Mouse (Mus musculus) CH12.LX (cell line): ENCODE measurements around the gene Clmn. TPM values are rescaled to one million over a fixed set of nuclear protein-coding genes. Genes with fewer than 3 reads are reported as not detected.

Experiments
- DNase-seq: peaks from one replicate; pipeline ENCODE4 v3.0.0-alpha.2; 2013; ENCODE audit errors: extremely low read depth
- H3K27ac ChIP-seq: 2 replicates; pipeline ENCODE4 v1.5.1; 2012; ENCODE audit warnings: low read depth, mild to moderate bottlenecking, control low read depth, moderate library complexity; ENCODE audit not compliant: insufficient read depth
- H3K27me3 ChIP-seq: replicated peaks from 2 replicates; pipeline ENCODE3; 2012; ENCODE audit warnings: inconsistent platforms
- H3K36me3 ChIP-seq, 2 experiments: replicated peaks in 1 of 2; 2 replicates each; pipeline versions ENCODE3 to v1.6.1; 2012; ENCODE audit warnings: inconsistent platforms in 1 of 2, low read length in 1 of 2, mild to moderate bottlenecking in 1 of 2, mixed read lengths in 1 of 2, moderate library complexity in 1 of 2; ENCODE audit not compliant: control insufficient read depth in 1 of 2, insufficient read depth in 1 of 2
- H3K4me1 ChIP-seq, 2 experiments: 2 replicates each; pipeline ENCODE4 v1.6.1; 2012; ENCODE audit warnings: inconsistent platforms in 1 of 2, moderate library complexity in 1 of 2; ENCODE audit not compliant: insufficient read depth in 2 of 2, control insufficient read depth in 1 of 2
- H3K4me2 ChIP-seq: 2 replicates; pipeline ENCODE4 v1.6.1; 2012; ENCODE audit warnings: low read depth, mild to moderate bottlenecking, control low read depth; ENCODE audit not compliant: poor library complexity, insufficient read depth, severe bottlenecking
- H3K4me3 ChIP-seq, 3 experiments: fragments of 150-350 bp in 1 of 3; sonication (generic) in 1 of 3; replicated peaks in 1 of 3; 2 replicates each; pipeline versions ENCODE3 to v1.5.1; 2011 to 2012; ENCODE audit warnings: low read depth in 2 of 3, low read length in 2 of 3, mild to moderate bottlenecking in 2 of 3, moderate library complexity in 2 of 3, control low read depth in 1 of 3, improper control_type of control experiment in 1 of 3, inconsistent platforms in 1 of 3, mixed read lengths in 1 of 3; ENCODE audit not compliant: poor library complexity in 1 of 3
- H3K79me2 ChIP-seq: replicated peaks from 2 replicates; pipeline ENCODE4 v1.6.1; 2012; ENCODE audit warnings: mild to moderate bottlenecking, moderate library complexity; ENCODE audit not compliant: control insufficient read depth, poor library complexity, insufficient read depth, severe bottlenecking; ENCODE audit errors: extremely low read depth
- H3K9ac ChIP-seq: 2 replicates; pipeline ENCODE4 v1.6.1; 2012; ENCODE audit warnings: low read depth, mild to moderate bottlenecking, control low read depth, moderate library complexity; ENCODE audit not compliant: insufficient read depth
- H3K9me3 ChIP-seq: replicated peaks from 2 replicates; pipeline ENCODE3; 2012; ENCODE audit warnings: low read length, inconsistent platforms, mixed read lengths
- BHLHE40 ChIP-seq: IDR thresholded peaks from 2 replicates; pipeline ENCODE4 v1.6.1; 2011; ENCODE audit warnings: mild to moderate bottlenecking, low read depth, low read length, improper control_type of control experiment
- CHD1 ChIP-seq: IDR thresholded peaks from 2 replicates; pipeline ENCODE4 v1.6.1; 2012; ENCODE audit warnings: low read depth, low read length, improper control_type of control experiment, inconsistent platforms
- CHD2 ChIP-seq: IDR thresholded peaks from 2 replicates; pipeline ENCODE4 v1.6.1; 2011; ENCODE audit warnings: low read length, improper control_type of control experiment
- CTCF ChIP-seq, 2 experiments: IDR thresholded peaks in 1 of 2; conservative IDR thresholded peaks in 1 of 2; 2 replicates each; pipeline ENCODE4 v1.5.1; 2011 to 2012; ENCODE audit warnings: low read depth in 2 of 2, low read length in 2 of 2, improper control_type of control experiment in 1 of 2, inconsistent platforms in 1 of 2, mild to moderate bottlenecking in 1 of 2, moderate library complexity in 1 of 2
- ELF1 ChIP-seq: IDR thresholded peaks from 2 replicates; pipeline ENCODE4 v1.6.1; 2014; ENCODE audit warnings: low read depth, mild to moderate bottlenecking, inconsistent platforms, low read length, improper control_type of control experiment
- EP300 ChIP-seq: IDR thresholded peaks from 2 replicates; pipeline ENCODE4 v1.6.1; 2011; ENCODE audit warnings: low read length, improper control_type of control experiment
- ETS1 ChIP-seq: conservative IDR thresholded peaks from 2 replicates; pipeline ENCODE4 v1.6.1; 2012; ENCODE audit warnings: low read depth, mild to moderate bottlenecking, inconsistent platforms, low read length, improper control_type of control experiment, moderate library complexity
- HCFC1 ChIP-seq: IDR thresholded peaks from 2 replicates; pipeline ENCODE4 v1.6.1; 2012; ENCODE audit warnings: low read depth, mild to moderate bottlenecking, inconsistent platforms, low read length, improper control_type of control experiment
- IRF4 ChIP-seq: IDR thresholded peaks from 2 replicates; pipeline ENCODE4 v1.6.1; 2014; ENCODE audit warnings: low read depth, mild to moderate bottlenecking, inconsistent platforms, low read length, improper control_type of control experiment
- JUN ChIP-seq: IDR thresholded peaks from 2 replicates; pipeline ENCODE4 v1.6.1; 2011; ENCODE audit warnings: low read depth, mild to moderate bottlenecking, low read length, improper control_type of control experiment, moderate library complexity; ENCODE audit not compliant: insufficient read depth
- MAX ChIP-seq: IDR thresholded peaks from 2 replicates; pipeline ENCODE4 v1.6.1; 2011; ENCODE audit warnings: low read length, improper control_type of control experiment
- MAZ ChIP-seq: IDR thresholded peaks from 2 replicates; pipeline ENCODE4 v1.6.1; 2012; ENCODE audit warnings: low read depth, mild to moderate bottlenecking, inconsistent platforms, low read length, improper control_type of control experiment, moderate library complexity
- MXI1 ChIP-seq: IDR thresholded peaks from 2 replicates; pipeline ENCODE4 v1.6.1; 2011; ENCODE audit warnings: mild to moderate bottlenecking, low read depth, low read length, improper control_type of control experiment
- MYC ChIP-seq: IDR thresholded peaks from 2 replicates; pipeline ENCODE4 v1.6.1; 2011; ENCODE audit warnings: low read depth, mild to moderate bottlenecking, improper control_type of control experiment, low read length
- NELFE ChIP-seq: IDR thresholded peaks from 2 replicates; pipeline ENCODE4 v1.6.1; 2011; ENCODE audit warnings: low read depth, low read length, improper control_type of control experiment
- NRF1 ChIP-seq: IDR thresholded peaks from 2 replicates; pipeline ENCODE4 v1.6.1; 2014; ENCODE audit warnings: low read depth, mild to moderate bottlenecking, inconsistent platforms, low read length, improper control_type of control experiment, moderate library complexity
- PAX5 ChIP-seq: IDR thresholded peaks from 2 replicates; pipeline ENCODE4 v1.6.1; 2012; ENCODE audit warnings: low read length, inconsistent platforms, mixed read lengths
- POLR2AphosphoS2 ChIP-seq: IDR thresholded peaks from 2 replicates; pipeline ENCODE4 v1.6.1; 2011; ENCODE audit warnings: low read depth, low read length, improper control_type of control experiment
- RAD21 ChIP-seq: IDR thresholded peaks from 2 replicates; pipeline ENCODE4 v1.6.1; 2011; ENCODE audit warnings: low read depth, mild to moderate bottlenecking, low read length, improper control_type of control experiment, moderate library complexity
- TBP ChIP-seq: conservative IDR thresholded peaks from 2 replicates; pipeline ENCODE4 v1.6.1; 2011; ENCODE audit warnings: low read depth, low read length, improper control_type of control experiment
- TCF12 ChIP-seq: IDR thresholded peaks from 2 replicates; pipeline ENCODE4 v1.6.1; 2014; ENCODE audit warnings: low read depth, mild to moderate bottlenecking, inconsistent platforms, low read length, improper control_type of control experiment
- UBTF ChIP-seq: IDR thresholded peaks from 2 replicates; pipeline ENCODE4 v1.6.1; 2012; ENCODE audit warnings: low read depth, mild to moderate bottlenecking, inconsistent platforms, low read length, improper control_type of control experiment, moderate library complexity
- USF1 ChIP-seq: IDR thresholded peaks from 2 replicates; pipeline ENCODE4 v1.6.1; 2014; ENCODE audit warnings: low read depth, mild to moderate bottlenecking, inconsistent platforms, low read length, improper control_type of control experiment
- USF2 ChIP-seq: conservative IDR thresholded peaks from 2 replicates; pipeline ENCODE4 v1.6.1; 2011; ENCODE audit warnings: low read depth, low read length, improper control_type of control experiment
- ZC3H11A ChIP-seq: IDR thresholded peaks from 2 replicates; pipeline ENCODE4 v1.6.1; 2012; ENCODE audit warnings: low read depth, mild to moderate bottlenecking, inconsistent platforms, low read length, improper control_type of control experiment
- ZKSCAN1 ChIP-seq: IDR thresholded peaks from 2 replicates; pipeline ENCODE4 v1.6.1; 2012; ENCODE audit warnings: low read depth, inconsistent platforms, low read length, improper control_type of control experiment, borderline replicate concordance
- ZMIZ1 ChIP-seq: IDR thresholded peaks from 2 replicates; pipeline ENCODE4 v1.6.1; 2012; ENCODE audit warnings: low read depth, mild to moderate bottlenecking, inconsistent platforms, low read length, improper control_type of control experiment
- dilution Hi-C: fragments of 300-500 bp; cut with MboI; formaldehyde crosslinking; loops from 2 replicates; pipeline ENCODE4 v1.14.3; 2020; ENCODE audit warnings: low sequenced_read_pairs; ENCODE audit not compliant: extremely low pct_unique_long_range_greater_than_20kb, extremely low pct_ligation_motif_present
- in situ Hi-C: fragments of 300-500 bp; cut with MboI; formaldehyde crosslinking; loops from 3 replicates; pipeline ENCODE4 v1.14.3; 2019; ENCODE audit warnings: low sequenced_read_pairs, low pct_ligation_motif_present, low pct_unique_long_range_greater_than_20kb, mixed read lengths
- polyA plus RNA-seq: library from polyadenylated mRNA; unstranded; fragments of >175 nt; gene quantifications from 2 replicates; pipeline ENCODE4 v1.2.1, GENCODE M21; 2012; ENCODE audit warnings: low read depth; ENCODE audit not compliant: insufficient read length
- total RNA-seq, 2 experiments: library from RNA; depleted of rRNA; stranded (reverse); fragments of 300-350 nt in 1 of 2; fragments of >200 nt in 1 of 2; gene quantifications; 2 replicates each; pipeline ENCODE4 v1.2.3; 2012 to 2014

Clmn gene
- total and polyA plus RNA-seq, 3 experiments: not detected

DNA sequence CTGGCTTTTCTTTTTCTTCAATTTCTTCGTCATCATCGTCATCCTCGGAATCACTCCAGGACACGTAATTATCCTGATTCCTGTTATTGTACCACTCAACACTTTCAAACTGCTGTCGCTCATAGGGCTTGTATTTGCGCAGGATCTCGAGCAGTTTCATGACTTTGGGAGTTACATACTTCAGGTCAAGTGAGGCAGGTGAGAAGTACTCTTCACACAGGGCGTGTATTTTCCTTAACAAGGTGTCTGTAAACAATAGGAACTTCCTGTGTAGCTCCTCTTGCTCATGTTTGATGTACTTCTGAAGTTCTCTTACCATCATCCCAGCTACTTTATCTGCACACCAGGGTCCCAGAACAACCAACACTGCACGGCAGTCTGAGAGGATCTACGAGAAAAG, 142.8 kb downstream of the Clmn start:
- no peak overlapping the region for H3K9ac ChIP-seq
- in situ Hi-C loops (no loop called here), dilution Hi-C loops (no loop called here)
- no peak overlapping the region for H3K27ac ChIP-seq
- H3K36me3 ChIP-seq: peaks cover 24 to 81% of the 10 kb centered on the region in 2 experiments
- TF ChIP-seq PAX5 (no peak), ELF1 (no peak), USF1 (no peak), NRF1 (no peak), CHD2 (no peak), USF2 (no peak), EP300 (no peak), UBTF (no peak), HCFC1 (no peak), ZMIZ1 (no peak), IRF4 (no peak), CHD1 (no peak), BHLHE40 (no peak), MYC (no peak), CTCF (conservative IDR thresholded peaks at IDR 0.05 in 1 of 2, IDR thresholded peaks at IDR 0.05 in 1 of 2; ENCODE audit: low read depth in 2 of 2, low read length in 2 of 2) (no peak), TCF12 (no peak), MAX (no peak), MAZ (no peak), RAD21 (no peak), ZC3H11A (no peak)
- no peak for DNase-seq
- no peak overlapping the region for H3K4me2 ChIP-seq
- H3K27me3 ChIP-seq: no peaks in the 10 kb centered on the region
- no peak overlapping the region for H3K4me3 ChIP-seq
- H3K9me3 ChIP-seq: no peaks in the 10 kb centered on the region
- H3K4me1 ChIP-seq: no peaks in the 10 kb centered on the region
- no peaks in the 10 kb centered on the region for H3K79me2 ChIP-seq

DNA sequence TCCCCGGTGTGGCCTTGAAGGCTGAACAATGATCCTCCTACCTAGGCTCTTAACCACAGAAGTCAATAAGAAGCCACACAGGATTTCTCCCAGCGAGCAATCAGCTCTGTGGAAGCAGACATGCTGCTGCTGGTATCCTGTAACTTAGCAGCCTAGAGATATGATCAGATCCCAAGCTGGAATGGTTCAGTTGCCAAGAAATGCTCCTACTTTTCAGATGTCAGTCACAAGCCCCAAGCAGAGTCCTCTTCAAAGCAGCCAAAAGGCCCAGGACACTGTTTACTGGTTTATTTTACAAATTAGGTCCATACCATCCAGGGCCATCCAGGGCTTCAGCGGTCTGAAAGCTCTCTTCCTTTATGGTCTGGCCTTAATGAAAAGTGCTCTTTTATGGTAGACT, 143.9 kb downstream of the Clmn start:
- Histone ChIP-seq H3K9me3 (no peaks in the 10 kb centered on the region), H3K27ac (no peak overlapping the region), H3K4me3 (no peak overlapping the region), H3K4me2 (no peak overlapping the region), H3K9ac (no peak overlapping the region), H3K36me3 (peaks cover 23 to 82% of the 10 kb centered on the region in 2 experiments), H3K4me1 (no peaks in the 10 kb centered on the region), H3K27me3 (no peaks in the 10 kb centered on the region), H3K79me2 (no peaks in the 10 kb centered on the region; the same call in 1 of the 2 replicates)
- TF ChIP-seq ETS1 (no peak), MXI1 (no peak), ZKSCAN1 (no peak), USF2 (no peak), ELF1 (no peak), NELFE (no peak), POLR2AphosphoS2 (no peak), JUN (no peak), CHD2 (no peak), TBP (no peak)
- DNase-seq: no peak
- in situ Hi-C loops: no loop called here
- dilution Hi-C loops: no loop called here
